Mouse (Mus musculus): Measurements from ENCODE around the gene Batf. TPM values are rescaled to one million over a fixed set of nuclear protein-coding genes. Genes with fewer than 3 reads are reported as not detected.

Batf gene
- total RNA-seq, 2 experiments from 2014 or later, result 3.2 TPM; not detected in 1

- no peak for ATAC-seq (replicated peaks; ENCODE audit: low FRiP score, poor library complexity, severe bottlenecking)
These were observed 26.1 kb downstream of the Batf start for GRCm38 (mm10) chr12:85712587-85712986.

GRCm38 (mm10) chr12:85714126-85714525, 27.7 kb downstream of the Batf start:
- ATAC-seq (replicated peaks; ENCODE audit: low FRiP score, poor library complexity, severe bottlenecking), result no peak

- ATAC-seq (replicated peaks; ENCODE audit: low FRiP score, poor library complexity, severe bottlenecking), result no peak
These were observed 38.8 kb downstream of the Batf start for GRCm38 (mm10) chr12:85725306-85725705.

- ATAC-seq (replicated peaks; ENCODE audit: low FRiP score, poor library complexity, severe bottlenecking), result no peak
These were observed 40.4 kb downstream of the Batf start for GRCm38 (mm10) chr12:85726729-85727397.

GRCm38 (mm10) chr12:85728181-85728580, 41.7 kb downstream of the Batf start:
- ATAC-seq (replicated peaks; ENCODE audit: low FRiP score, poor library complexity, severe bottlenecking), result no peak

- peak; percentile 83 for ATAC-seq (replicated peaks; ENCODE audit: low FRiP score, poor library complexity, severe bottlenecking)
These were observed 42.8 kb downstream of the Batf start for GRCm38 (mm10) chr12:85729022-85729944.

GRCm38 (mm10) chr12:85729945-85730290, 43.4 kb downstream of the Batf start:
- no peak for ATAC-seq (replicated peaks; ENCODE audit: low FRiP score, poor library complexity, severe bottlenecking)

- no peak for ATAC-seq (replicated peaks; ENCODE audit: low FRiP score, poor library complexity, severe bottlenecking)
These were observed 49.7 kb downstream of the Batf start for GRCm38 (mm10) chr12:85736203-85736602.

- ATAC-seq (replicated peaks; ENCODE audit: low FRiP score, poor library complexity, severe bottlenecking), result no peak
These were observed 50.5 kb downstream of the Batf start for GRCm38 (mm10) chr12:85736960-85737359.

GRCm38 (mm10) chr12:85745827-85746695, 59.6 kb downstream of the Batf start, which contains the start of gene Flvcr2:
Gene Flvcr2 (plus strand): TSS chr12:85746539.
- no peak for ATAC-seq (replicated peaks; ENCODE audit: low FRiP score, poor library complexity, severe bottlenecking)

GRCm38 (mm10) chr12:85746696-85747219, 60.3 kb downstream of the Batf start:
- no peak for ATAC-seq (replicated peaks; ENCODE audit: low FRiP score, poor library complexity, severe bottlenecking)

- no peak for ATAC-seq (replicated peaks; ENCODE audit: low FRiP score, poor library complexity, severe bottlenecking)
These were observed 60.9 kb downstream of the Batf start for GRCm38 (mm10) chr12:85747343-85747742.

- no peak for ATAC-seq (replicated peaks; ENCODE audit: low FRiP score, poor library complexity, severe bottlenecking)
These were observed 63.4 kb downstream of the Batf start for GRCm38 (mm10) chr12:85749861-85750260.

- no peak for ATAC-seq (replicated peaks; ENCODE audit: low FRiP score, poor library complexity, severe bottlenecking)
These were observed 65.6 kb downstream of the Batf start for GRCm38 (mm10) chr12:85752116-85752515.

- ATAC-seq (replicated peaks; ENCODE audit: low FRiP score, poor library complexity, severe bottlenecking), result no peak
These were observed 66.8 kb downstream of the Batf start for GRCm38 (mm10) chr12:85753223-85753622.

GRCm38 (mm10) chr12:85754611-85755265, 68.3 kb downstream of the Batf start:
- no peak for ATAC-seq (replicated peaks; ENCODE audit: low FRiP score, poor library complexity, severe bottlenecking)

GRCm38 (mm10) chr12:85756455-85756854, 70.0 kb downstream of the Batf start:
- no peak for ATAC-seq (replicated peaks; ENCODE audit: low FRiP score, poor library complexity, severe bottlenecking)

- ATAC-seq (replicated peaks; ENCODE audit: low FRiP score, poor library complexity, severe bottlenecking), result no peak
These were observed 70.6 kb downstream of the Batf start for GRCm38 (mm10) chr12:85757074-85757473.
